Mouse (Mus musculus) MEL (cell line): ENCODE results near the gene Fhit. TPM values are rescaled to one million over a fixed set of nuclear protein-coding genes. Genes with fewer than 3 reads are reported as not detected.

Experiments used
- DNase-seq: peaks from one replicate; pipeline ENCODE4 v3.0.0; 2011; ENCODE audit warnings: low read depth, low spot score
- H3K27ac ChIP-seq: 2 replicates; pipeline ENCODE4 v1.5.1; 2012; ENCODE audit warnings: low read depth, mild to moderate bottlenecking, control low read depth, low read length, moderate library complexity; ENCODE audit not compliant: control insufficient read depth
- H3K27me3 ChIP-seq, 2 experiments: fragments of 150-350 bp in 1 of 2; sonication (generic) in 1 of 2; 2 replicates each; pipeline ENCODE4 v1.6.1; 2012; ENCODE audit warnings: low read length in 2 of 2, mild to moderate bottlenecking in 2 of 2, improper control_type of control experiment in 1 of 2, moderate library complexity in 1 of 2; ENCODE audit not compliant: insufficient read depth in 2 of 2, control insufficient read depth in 1 of 2
- H3K36me3 ChIP-seq, 2 experiments: 2 replicates each; pipeline ENCODE4 v1.6.1; 2012 to 2014; ENCODE audit warnings: low read length in 2 of 2, improper control_type of control experiment in 1 of 2, inconsistent platforms in 1 of 2, mild to moderate bottlenecking in 1 of 2; ENCODE audit not compliant: insufficient read depth in 2 of 2, control insufficient read depth in 1 of 2
- H3K4me1 ChIP-seq, 2 experiments: fragments of 150-350 bp in 1 of 2; sonication (generic) in 1 of 2; 2 replicates each; pipeline ENCODE4 v1.6.1; 2012; ENCODE audit warnings: low read length in 2 of 2, improper control_type of control experiment in 1 of 2, mild to moderate bottlenecking in 1 of 2; ENCODE audit not compliant: insufficient read depth in 2 of 2, control insufficient read depth in 1 of 2
- H3K4me3 ChIP-seq, 2 experiments: fragments of 150-350 bp in 1 of 2; sonication (generic) in 1 of 2; 2 replicates each; pipeline ENCODE4 v1.5.1; 2012; ENCODE audit warnings: low read depth in 2 of 2, low read length in 2 of 2, mild to moderate bottlenecking in 2 of 2, moderate library complexity in 2 of 2, control low read depth in 1 of 2, improper control_type of control experiment in 1 of 2; ENCODE audit not compliant: control insufficient read depth in 1 of 2, insufficient read depth in 1 of 2
- H3K79me2 ChIP-seq: 2 replicates; pipeline ENCODE4 v1.6.1; 2012; ENCODE audit warnings: mild to moderate bottlenecking, low read length, moderate library complexity; ENCODE audit not compliant: control insufficient read depth, poor library complexity, insufficient read depth
- H3K9ac ChIP-seq: 2 replicates; pipeline ENCODE4 v1.6.1; 2012; ENCODE audit warnings: low read depth, mild to moderate bottlenecking, control low read depth, low read length, moderate library complexity; ENCODE audit not compliant: control insufficient read depth, poor library complexity, severe bottlenecking
- H3K9me3 ChIP-seq: fragments of 150-350 bp; sonication (generic); replicated peaks from 2 replicates; pipeline ENCODE4 v1.6.1; 2012; ENCODE audit warnings: mild to moderate bottlenecking, low read length, improper control_type of control experiment, moderate library complexity; ENCODE audit not compliant: insufficient read depth
- E2F4 ChIP-seq: IDR thresholded peaks from 2 replicates; pipeline ENCODE4 v1.6.1; 2011; ENCODE audit warnings: low read depth, low read length, improper control_type of control experiment, borderline replicate concordance
- ELF1 ChIP-seq: IDR thresholded peaks from 2 replicates; pipeline ENCODE4 v1.6.1; 2014; ENCODE audit warnings: low read depth, mild to moderate bottlenecking, inconsistent platforms, low read length, improper control_type of control experiment, moderate library complexity
- GATA1 ChIP-seq: IDR thresholded peaks from 2 replicates; pipeline ENCODE4 v1.6.1; 2011; ENCODE audit warnings: low read depth, low read length, improper control_type of control experiment
- HCFC1 ChIP-seq: IDR thresholded peaks from 2 replicates; pipeline ENCODE4 v1.6.1; 2012; ENCODE audit warnings: low read depth, mild to moderate bottlenecking, inconsistent platforms, low read length, improper control_type of control experiment, moderate library complexity
- MAFK ChIP-seq: IDR thresholded peaks from 2 replicates; pipeline ENCODE4 v1.6.1; 2011; ENCODE audit warnings: low read depth, mild to moderate bottlenecking, low read length, improper control_type of control experiment, borderline replicate concordance
- MAZ ChIP-seq: IDR thresholded peaks from 2 replicates; pipeline ENCODE4 v1.6.1; 2012; ENCODE audit warnings: low read depth, mild to moderate bottlenecking, inconsistent platforms, low read length, improper control_type of control experiment
- MEF2A ChIP-seq: IDR thresholded peaks from 2 replicates; pipeline ENCODE4 v1.6.1; 2014; ENCODE audit warnings: low read depth, mild to moderate bottlenecking, inconsistent platforms, low read length, improper control_type of control experiment; ENCODE audit not compliant: poor library complexity, insufficient replicate concordance, severe bottlenecking; ENCODE audit errors: extremely low read depth
- MXI1 ChIP-seq: IDR thresholded peaks from 2 replicates; pipeline ENCODE4 v1.6.1; 2011; ENCODE audit warnings: mild to moderate bottlenecking, low read depth, low read length, improper control_type of control experiment
- MYB ChIP-seq: IDR thresholded peaks from 2 replicates; pipeline ENCODE4 v1.6.1; 2011; ENCODE audit warnings: mild to moderate bottlenecking, low read depth, low read length, improper control_type of control experiment
- MYC ChIP-seq: IDR thresholded peaks from 2 replicates; pipeline ENCODE4 v1.6.1; 2011; ENCODE audit warnings: low read depth, mild to moderate bottlenecking, low read length, improper control_type of control experiment, moderate library complexity
- NRF1 ChIP-seq: IDR thresholded peaks from 2 replicates; pipeline ENCODE4 v1.6.1; 2014; ENCODE audit warnings: low read depth, mild to moderate bottlenecking, inconsistent platforms, low read length, improper control_type of control experiment, moderate library complexity; ENCODE audit not compliant: poor library complexity, insufficient read depth, severe bottlenecking
- POLR2AphosphoS2 ChIP-seq: IDR thresholded peaks from 2 replicates; pipeline ENCODE4 v1.6.1; 2011; ENCODE audit warnings: low read length, improper control_type of control experiment
- POLR2AphosphoS5 ChIP-seq: IDR thresholded peaks from 2 replicates; pipeline ENCODE4 v1.6.1; 2012; ENCODE audit warnings: low read depth, borderline replicate concordance, mild to moderate bottlenecking, inconsistent platforms, low read length, moderate library complexity, mixed read lengths
- RCOR1 ChIP-seq: IDR thresholded peaks from 2 replicates; pipeline ENCODE4 v1.6.1; 2012; ENCODE audit warnings: low read depth, mild to moderate bottlenecking, inconsistent platforms, low read length, improper control_type of control experiment
- SIN3A ChIP-seq: IDR thresholded peaks from 2 replicates; pipeline ENCODE4 v1.6.1; 2012; ENCODE audit warnings: low read length, improper control_type of control experiment, inconsistent platforms
- TBP ChIP-seq: IDR thresholded peaks from 2 replicates; pipeline ENCODE4 v1.8.0; 2011; ENCODE audit warnings: low read depth, low read length, improper control_type of control experiment
- TCF12 ChIP-seq: IDR thresholded peaks from 2 replicates; pipeline ENCODE4 v1.6.1; 2014; ENCODE audit warnings: low read depth, mild to moderate bottlenecking, inconsistent platforms, low read length, improper control_type of control experiment, moderate library complexity
- UBTF ChIP-seq: IDR thresholded peaks from 2 replicates; pipeline ENCODE4 v1.6.1; 2012; ENCODE audit warnings: low read depth, mild to moderate bottlenecking, inconsistent platforms, low read length, improper control_type of control experiment, moderate library complexity, borderline replicate concordance; ENCODE audit not compliant: insufficient read depth
- USF2 ChIP-seq, 2 experiments: IDR thresholded peaks; 2 replicates each; pipeline ENCODE4 v1.6.1; 2011 to 2012; ENCODE audit warnings: improper control_type of control experiment in 2 of 2, low read length in 2 of 2, borderline replicate concordance in 1 of 2, inconsistent platforms in 1 of 2, low read depth in 1 of 2, mild to moderate bottlenecking in 1 of 2; ENCODE audit not compliant: insufficient read depth in 1 of 2
- ZC3H11A ChIP-seq: IDR thresholded peaks from 2 replicates; pipeline ENCODE4 v1.6.1; 2012; ENCODE audit warnings: low read depth, mild to moderate bottlenecking, inconsistent platforms, low read length, improper control_type of control experiment
- ZKSCAN1 ChIP-seq: IDR thresholded peaks from 2 replicates; pipeline ENCODE4 v1.6.1; 2012; ENCODE audit warnings: low read depth, mild to moderate bottlenecking, inconsistent platforms, low read length, improper control_type of control experiment, moderate library complexity
- ZMIZ1 ChIP-seq: IDR thresholded peaks from 2 replicates; pipeline ENCODE4 v1.6.1; 2012; ENCODE audit warnings: low read depth, mild to moderate bottlenecking, inconsistent platforms, low read length, improper control_type of control experiment, moderate library complexity
- polyA plus RNA-seq, 2 experiments: library from polyadenylated mRNA; stranded (reverse) in 1 of 2; unstranded in 1 of 2; fragments of >175 nt in 1 of 2; fragments of >200 nt in 1 of 2; gene quantifications; 2 replicates each; pipeline versions ENCODE4 v1.2.1 to v1.2.4; 2012; ENCODE audit warnings: low replicate concordance in 2 of 2, low read depth in 1 of 2; ENCODE audit not compliant: insufficient read length in 2 of 2, insufficient read depth in 1 of 2, missing spikeins in 1 of 2
- total RNA-seq: library from RNA; depleted of rRNA; stranded (reverse); fragments of 300-350 nt; gene quantifications from 2 replicates; pipeline ENCODE4 v1.2.3, GENCODE M21; 2012

Fhit gene
- total and polyA plus RNA-seq, 3 experiments, result 0.77 to 1.3 TPM; not detected in 1

DNA sequence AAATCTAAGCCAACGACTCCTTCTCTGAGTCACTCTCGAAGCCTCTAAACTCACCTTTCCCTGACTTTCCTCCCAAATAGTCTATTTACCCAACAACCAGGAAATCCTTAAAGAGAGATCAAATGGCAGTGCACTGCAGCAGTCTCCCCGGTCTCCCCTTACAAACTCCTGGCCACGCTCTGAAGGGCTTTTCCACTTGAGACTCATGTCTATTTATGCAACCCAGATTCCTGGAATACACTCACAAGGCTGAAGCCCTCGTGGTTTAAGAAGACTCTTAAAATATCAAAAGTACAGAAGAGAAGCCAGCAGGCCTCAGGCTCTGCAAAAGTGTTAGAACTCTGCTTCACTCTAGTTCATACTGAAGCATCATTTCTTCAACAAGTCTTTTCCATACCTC, 1155.6 kb downstream of the Fhit start:
- DNase-seq, result no peak
- H3K4me1 ChIP-seq, result no peaks in the 10 kb centered on the region
- no peaks in the 10 kb centered on the region for H3K27me3 ChIP-seq
- no peaks in the 10 kb centered on the region for H3K79me2 ChIP-seq
- no peak overlapping the region for H3K27ac ChIP-seq
- no peak overlapping the region for H3K9ac ChIP-seq
- H3K36me3 ChIP-seq, result no peaks in the 10 kb centered on the region
- H3K9me3 ChIP-seq, result no peaks in the 10 kb centered on the region
- no peak for TF ChIP-seq E2F4
- TF ChIP-seq RCOR1, result no peak
- TF ChIP-seq POLR2AphosphoS2, result no peak
- TF ChIP-seq MXI1, result no peak
- TF ChIP-seq MAZ, result no peak
- TF ChIP-seq USF2 (IDR thresholded peaks at IDR 0.05; ENCODE audit: borderline replicate concordance in 1 of 2, insufficient read depth in 1 of 2, low read depth in 1 of 2, low read length in 2 of 2), result no peak
- no peak for TF ChIP-seq HCFC1
- TF ChIP-seq TBP, result no peak
- no peak for TF ChIP-seq NRF1
- no peak for TF ChIP-seq MYB
- TF ChIP-seq ZKSCAN1, result no peak
- H3K4me3 ChIP-seq, result no peak overlapping the region

DNA sequence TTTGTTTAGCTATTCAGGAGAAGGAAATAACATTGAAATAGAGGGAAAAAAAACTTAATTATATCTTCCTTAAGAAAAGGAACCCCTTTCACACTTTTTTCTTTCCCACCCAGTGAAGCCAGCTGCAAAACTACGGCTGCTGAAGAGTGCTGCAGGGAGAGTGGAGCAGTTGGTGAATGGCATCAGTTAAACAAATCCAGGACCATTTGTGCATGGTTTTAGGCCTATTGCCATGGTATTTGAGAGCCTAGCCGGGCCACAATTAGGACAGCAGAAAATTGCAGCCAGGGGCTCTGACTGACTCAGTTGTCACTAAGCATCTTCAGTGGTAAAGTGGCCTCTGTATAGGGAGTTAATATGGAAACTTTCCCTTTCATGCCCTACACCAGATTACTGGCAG, 1158.0 kb downstream of the Fhit start:
- Histone ChIP-seq H3K27me3 (no peaks in the 10 kb centered on the region), H3K9ac (no peak overlapping the region)
- no peak for TF ChIP-seq SIN3A
- no peak for TF ChIP-seq TCF12
- TF ChIP-seq GATA1, result no peak
- TF ChIP-seq MYC, result no peak

DNA sequence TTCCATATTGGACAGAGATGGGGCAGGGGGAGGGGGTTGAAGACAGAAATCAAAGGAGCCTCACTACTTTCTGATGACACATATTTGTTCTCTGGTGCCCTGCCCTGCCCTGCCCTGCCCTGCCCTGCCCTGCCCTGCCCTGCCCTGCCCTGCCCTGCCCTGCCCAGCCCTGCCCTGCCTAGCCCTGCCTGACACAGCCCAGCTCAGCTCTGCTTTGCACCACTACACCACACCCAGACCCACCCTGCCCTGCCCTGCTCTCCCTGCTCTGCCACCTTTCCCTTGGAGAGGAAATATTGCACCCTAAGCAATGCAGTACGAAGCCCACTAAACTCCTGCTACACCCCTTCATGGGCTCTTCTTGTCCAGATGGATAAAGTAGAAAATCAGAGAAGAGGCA, 1171.2 kb downstream of the Fhit start:
- no peaks in the 10 kb centered on the region for H3K36me3 ChIP-seq
- H3K4me1 ChIP-seq, result no peaks in the 10 kb centered on the region
- H3K4me3 ChIP-seq, result no peak overlapping the region
- DNase-seq, result no peak
- H3K27me3 ChIP-seq, result no peaks in the 10 kb centered on the region
- no peak overlapping the region for H3K27ac ChIP-seq
- no peak for TF ChIP-seq MYB
- TF ChIP-seq ZC3H11A, result no peak
- TF ChIP-seq MAFK, result no peak
- no peak for TF ChIP-seq ELF1
- TF ChIP-seq UBTF, result no peak
- no peak for TF ChIP-seq ZMIZ1
- TF ChIP-seq POLR2AphosphoS5, result no peak
- no peak for TF ChIP-seq MEF2A
- TF ChIP-seq, all 39 proteins: peak for 0
- H3K79me2 ChIP-seq, result no peaks in the 10 kb centered on the region
- H3K9ac ChIP-seq, result no peak overlapping the region
- H3K9me3 ChIP-seq, result no peaks in the 10 kb centered on the region

More for the DNA sequence above, 1158.0 kb downstream of the Fhit start:
- no peak overlapping the region for H3K4me3 ChIP-seq
- no peak for DNase-seq
- H3K79me2 ChIP-seq, result no peaks in the 10 kb centered on the region
- H3K27ac ChIP-seq, result no peak overlapping the region
- H3K4me1 ChIP-seq, result no peaks in the 10 kb centered on the region
- H3K9me3 ChIP-seq, result no peaks in the 10 kb centered on the region
- H3K36me3 ChIP-seq, result no peaks in the 10 kb centered on the region
